ENCODE assay signal across 19 mouse cellular contexts in the genomic region with DNA sequence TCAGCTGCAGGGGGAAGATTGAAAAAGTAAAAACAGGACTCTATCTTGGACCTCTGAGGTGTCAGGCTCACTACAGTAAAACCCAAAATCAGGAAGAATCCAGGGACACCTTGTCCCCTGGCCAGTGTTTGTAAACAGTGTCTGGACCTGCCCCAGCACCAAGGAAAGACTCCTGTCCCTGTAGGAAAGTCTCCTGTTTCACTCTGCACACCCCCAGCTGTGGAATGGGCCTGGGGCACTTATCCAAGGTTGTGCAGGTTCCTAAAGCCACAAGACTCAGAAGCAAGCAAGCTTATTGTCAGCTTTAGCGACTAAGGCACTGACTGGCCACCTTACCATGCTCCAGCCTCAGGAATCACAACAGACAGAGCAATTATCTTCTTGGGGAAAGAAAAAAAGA. TPM values are rescaled to one million over a fixed set of nuclear protein-coding genes. Genes with fewer than 3 reads are reported as not detected.
A peak's percentile ranks its signal among the peaks of the same experiment; 100 is the strongest.
DNase-seq lines count a peak whose midpoint lies in the region; ATAC-seq and TF ChIP-seq lines count a peak whose summit lies in the region.
"Had no signal": no experiment of that assay in that cellular context is flagged by ENCODE, and none has a peak within 500 bp of the region (broad histone marks: within the 10 kb centered on the region; RNA-seq: fewer than 3 reads in every experiment).

No protein-coding gene starts in this region.

- H3K9ac ChIP-seq in heart, embryonic 15.5 days, result no peak overlapping the region
- H3K9ac ChIP-seq in heart, embryonic 12.5 days, result no peak overlapping the region
- H3K9ac ChIP-seq: forebrain, embryonic 13.5 days; forebrain, postnatal 0 days; hindbrain, embryonic 13.5 days had no signal

- H3K9me3 ChIP-seq in heart, embryonic 15.5 days (replicated peaks), result no peaks in the 10 kb centered on the region
- 0 out of 2 replicates have a peak, but pooled peaks cover 3% of the 10 kb centered on the region for H3K9me3 ChIP-seq in heart, embryonic 12.5 days (replicated peaks)
- H3K9me3 ChIP-seq: embryonic facial prominence, embryonic 10.5 days; forebrain, embryonic 13.5 days; hindbrain, embryonic 13.5 days had no signal

- no peaks in the 10 kb centered on the region for H3K27me3 ChIP-seq in heart, embryonic 15.5 days
- no peaks in the 10 kb centered on the region for H3K27me3 ChIP-seq in heart, embryonic 12.5 days (replicated peaks)
- H3K27me3 ChIP-seq in kidney, adult 2 months (replicated peaks; ENCODE audit: control insufficient read depth, insufficient read depth, low read length), result no peaks in the 10 kb centered on the region
- H3K27me3 ChIP-seq: forebrain, embryonic 13.5 days; hindbrain, embryonic 13.5 days had no signal

- 41% methylated on average over 1 of the region's 1 CpGs for WGBS in heart, embryonic 15.5 days
- WGBS in heart, embryonic 12.5 days, result 60% methylated on average over 1 of the region's 1 CpGs
- WGBS in kidney, adult 2 months, result 37% methylated on average over 1 of the region's 1 CpGs

- H3K4me1 ChIP-seq in heart, embryonic 15.5 days (replicated peaks), result peaks cover 9% of the 10 kb centered on the region; the same call in 1 of the 2 replicates
- H3K4me1 ChIP-seq in heart, embryonic 12.5 days (replicated peaks), result peaks cover 20% of the 10 kb centered on the region
- H3K4me1 ChIP-seq in kidney, adult 2 months (ENCODE audit: control insufficient read depth, insufficient read depth, low read length), result peaks cover 5% of the 10 kb centered on the region; the same call in 1 of the 2 replicates
- H3K4me1 ChIP-seq: forebrain, embryonic 13.5 days; hindbrain, embryonic 13.5 days had no signal

- DNase-seq in kidney, adult 2 months, result peak; percentile 55
- no peak for DNase-seq in kidney, postnatal 4 days
- peak; percentile 23 to 49 for DNase-seq in kidney, postnatal 36 days
- no peak for DNase-seq in kidney, postnatal 14 days
- DNase-seq: adrenal gland, adult 8-10 months; adrenal gland, postnatal 36 days; B cell, adult 2 months; cerebellum, adult 2 months; cerebellum, postnatal 10 days; forebrain, postnatal 0 days; gastrocnemius, postnatal 14 days had no signal

- peak overlapping the region; percentile 43 for H3K27ac ChIP-seq in heart, embryonic 15.5 days
- no peak overlapping the region for H3K27ac ChIP-seq in heart, embryonic 12.5 days (ENCODE audit: poor library complexity, severe bottlenecking)
- 0 out of 2 replicates have a peak overlapping the region, but pooled peaks have one; percentile 32 for H3K27ac ChIP-seq in kidney, adult 2 months (ENCODE audit: insufficient read depth, low read depth, low read length)
- H3K27ac ChIP-seq: embryonic facial prominence, embryonic 10.5 days; forebrain, embryonic 13.5 days; hindbrain, embryonic 13.5 days; hindbrain, postnatal 0 days had no signal

- H3K4me3 ChIP-seq in heart, embryonic 15.5 days, result no peak overlapping the region
- no peak overlapping the region for H3K4me3 ChIP-seq in heart, embryonic 12.5 days
- H3K4me3 ChIP-seq in kidney, adult 2 months (ENCODE audit: insufficient read depth, low read depth, low read length), result no peak overlapping the region
- H3K4me3 ChIP-seq: embryonic facial prominence, embryonic 10.5 days; forebrain, embryonic 13.5 days; hindbrain, embryonic 13.5 days had no signal

- no peak for TF ChIP-seq CTCF in kidney, adult 2 months (conservative IDR thresholded peaks at IDR 0.05; ENCODE audit: insufficient read depth, insufficient read length, low read depth, low read length)

- no peak for TF ChIP-seq POLR2A in kidney, adult 2 months (IDR thresholded peaks at IDR 0.05; ENCODE audit: low read depth, low read length)

- no peaks in the 10 kb centered on the region for H3K36me3 ChIP-seq in heart, embryonic 15.5 days
- no peaks in the 10 kb centered on the region for H3K36me3 ChIP-seq in heart, embryonic 12.5 days
- no peaks in the 10 kb centered on the region for H3K36me3 ChIP-seq in kidney, adult 2 months (ENCODE audit: control insufficient read depth, insufficient read depth, low read length)
- H3K36me3 ChIP-seq: embryonic facial prominence, embryonic 10.5 days; G1E; hindbrain, embryonic 13.5 days had no signal

- H3K4me2 ChIP-seq in heart, embryonic 15.5 days, result no peak overlapping the region
- H3K4me2 ChIP-seq in heart, embryonic 12.5 days, result no peak overlapping the region
- H3K4me2 ChIP-seq: forebrain, embryonic 13.5 days; hindbrain, embryonic 13.5 days had no signal

- ATAC-seq in heart, embryonic 15.5 days (replicated peaks; ENCODE audit: insufficient number of reproducible peaks, insufficient read depth, low FRiP score, low read depth), result no peak
- ATAC-seq in heart, embryonic 12.5 days (ENCODE audit: insufficient number of reproducible peaks, low FRiP score), result no peak
- ATAC-seq: CD4-positive, CD25-positive, alpha-beta regulatory T cell, adult 4 months; forebrain, embryonic 13.5 days; forebrain, postnatal 0 days; hindbrain, postnatal 0 days had no signal

RNA-seq across cellular contexts. Expression of a gene that starts 13.2 kb away (rescaled TPM):
- polyA plus RNA-seq in heart, embryonic 15.5 days (2015; fragmentation: Nextera tagmentation; extraction: Ambion mirVana), result 1.2 and 1.3 TPM in 2 replicates
- polyA plus RNA-seq in heart, embryonic 12.5 days (2016; fragmentation: Nextera tagmentation; extraction: Ambion mirVana), result 1.2 TPM in 2 replicates
- 9.4 and 9.6 TPM in 2 replicates for polyA plus RNA-seq in kidney, adult 2 months (2012; rRNA removed)
- polyA plus RNA-seq: CD4-positive, CD25-positive, alpha-beta regulatory T cell, adult 4 months; G1E had no signal

Comparison
In these comparisons a context has a peak if more than half of its experiments do, and no peak if none do; other contexts are left out.
1. DNase-seq: peak in kidney, adult 2 months (single experiment) and kidney, postnatal 36 days (2 of 2); none in kidney, postnatal 4 days (0 of 2) and kidney, postnatal 14 days (single experiment).